15 mouse cellular contexts compared by ENCODE assay signal in the genomic region with DNA sequence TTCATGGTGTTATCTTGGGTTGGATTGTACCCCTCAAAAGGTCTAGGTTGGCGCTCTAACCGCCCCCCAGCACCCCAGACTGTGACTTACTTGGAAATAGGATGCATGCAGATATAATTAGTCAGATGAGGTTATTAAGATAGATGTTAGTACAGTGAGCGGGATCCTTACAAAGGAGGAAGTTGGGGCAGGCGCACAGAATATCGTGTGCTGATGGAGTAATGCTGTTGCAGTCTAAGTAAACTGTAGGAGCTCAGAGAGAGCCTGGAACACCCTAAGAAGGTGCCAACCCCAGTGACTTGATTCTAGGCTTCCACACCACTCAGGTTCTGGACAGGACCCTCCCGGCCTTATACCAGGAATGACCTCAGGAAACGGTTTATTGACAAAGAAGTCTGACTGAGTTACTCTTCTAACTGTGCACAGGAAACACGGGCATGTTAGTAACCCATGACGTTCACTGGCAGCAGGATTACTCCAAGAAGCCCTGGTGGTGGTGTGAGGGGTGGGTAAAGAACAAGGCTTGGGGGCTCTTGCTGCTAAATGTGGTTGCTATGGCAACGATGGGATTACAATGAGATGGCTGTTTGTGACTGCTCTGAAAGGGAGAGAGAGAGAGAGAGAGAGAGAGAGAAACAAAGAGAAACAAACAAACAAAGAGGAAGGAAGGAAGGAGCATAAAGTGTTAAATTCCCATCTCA. TPM values are rescaled to one million over a fixed set of nuclear protein-coding genes. Genes with fewer than 3 reads are reported as not detected.
DNase-seq lines count a peak whose midpoint lies in the region; ATAC-seq and TF ChIP-seq lines count a peak whose summit lies in the region.
"Had no signal": no experiment of that assay in that cellular context is flagged by ENCODE, and none has a peak within 500 bp of the region (broad histone marks: within the 10 kb centered on the region; RNA-seq: fewer than 3 reads in every experiment).

No protein-coding gene starts in this region.

- 52% methylated on average over 10 of the region's 10 CpGs for WGBS in midbrain, embryonic 11.5 days
- WGBS in midbrain, embryonic 15.5 days = 52% methylated on average over 10 of the region's 10 CpGs
- WGBS in macrophage (ENCODE audit: missing documents) = 8% methylated on average over 10 of the region's 10 CpGs

- H3K4me3 ChIP-seq in midbrain, embryonic 11.5 days (ENCODE audit: low read depth, low read length) = no peak overlapping the region
- no peak overlapping the region for H3K4me3 ChIP-seq in midbrain, embryonic 15.5 days
- H3K4me3 ChIP-seq in macrophage (ENCODE audit: inconsistent target) = no peak overlapping the region
- H3K4me3 ChIP-seq in layer of hippocampus, adult 2 months = no peak overlapping the region
- H3K4me3 ChIP-seq: liver, embryonic 13.5 days; midbrain, embryonic 12.5 days; neural tube, embryonic 15.5 days; stomach, embryonic 15.5 days had no signal

- peaks cover 11% of the 10 kb centered on the region for H3K4me1 ChIP-seq in midbrain, embryonic 11.5 days (ENCODE audit: control insufficient read depth, insufficient read depth, low read length)
- H3K4me1 ChIP-seq in midbrain, embryonic 15.5 days = peaks cover 21% of the 10 kb centered on the region

- H3K9me3 ChIP-seq in midbrain, embryonic 11.5 days (ENCODE audit: control insufficient read depth, low read length) = no peaks in the 10 kb centered on the region
- no peaks in the 10 kb centered on the region for H3K9me3 ChIP-seq in midbrain, embryonic 15.5 days
- H3K9me3 ChIP-seq: liver, embryonic 13.5 days; midbrain, embryonic 12.5 days; neural tube, embryonic 15.5 days; stomach, embryonic 15.5 days had no signal

- peaks cover 8% of the 10 kb centered on the region; the same call in 1 of the 2 replicates for H3K79me2 ChIP-seq in macrophage (ENCODE audit: inconsistent target)

- H3K4me2 ChIP-seq in midbrain, embryonic 11.5 days = no peak overlapping the region
- H3K4me2 ChIP-seq in midbrain, embryonic 15.5 days = no peak overlapping the region
- H3K4me2 ChIP-seq: liver, embryonic 13.5 days; midbrain, embryonic 12.5 days; neural tube, embryonic 15.5 days; stomach, embryonic 15.5 days had no signal

- no peak overlapping the region for H3K9ac ChIP-seq in midbrain, embryonic 11.5 days (ENCODE audit: low read length)
- no peak overlapping the region for H3K9ac ChIP-seq in midbrain, embryonic 15.5 days
- H3K9ac ChIP-seq: liver, embryonic 13.5 days; midbrain, embryonic 12.5 days; neural tube, embryonic 15.5 days; stomach, embryonic 15.5 days had no signal

- 0 out of 2 replicates have a peak, but pooled peaks have one; percentile 25 for ATAC-seq in midbrain, embryonic 11.5 days (ENCODE audit: low FRiP score)
- no peak for ATAC-seq in midbrain, embryonic 15.5 days (replicated peaks)
- ATAC-seq: intestine, postnatal 0 days had no signal

- DNase-seq in midbrain, embryonic 11.5 days (ENCODE audit: low spot score, missing footprints) = peak; percentile 91
- peak; percentile 62 for DNase-seq in embryo, embryonic 11 days
- DNase-seq in adrenal gland, postnatal 4 days (ENCODE audit: low spot score in 2 of 2) = no peak
- DNase-seq in layer of hippocampus, adult 2 months (ENCODE audit: low spot score in 2 of 2) = no peak
- no peak for DNase-seq in frontal cortex, postnatal 25 days (ENCODE audit: low spot score in 2 of 2)
- DNase-seq: cerebellum, adult 8-10 months; gastrocnemius, postnatal 14 days; liver, embryonic 13.5 days; right cerebral cortex, postnatal 14 days had no signal

- TF ChIP-seq CTCF in layer of hippocampus, adult 2 months (conservative IDR thresholded peaks at IDR 0.05) = no peak

- H3K36me3 ChIP-seq in midbrain, embryonic 11.5 days (ENCODE audit: control insufficient read depth, insufficient read depth, low read length) = no peaks in the 10 kb centered on the region
- H3K36me3 ChIP-seq in midbrain, embryonic 15.5 days (replicated peaks) = no peaks in the 10 kb centered on the region
- no peaks in the 10 kb centered on the region for H3K36me3 ChIP-seq in macrophage (ENCODE audit: inconsistent target)
- H3K36me3 ChIP-seq: liver, embryonic 13.5 days; midbrain, embryonic 12.5 days; neural tube, embryonic 15.5 days; stomach, embryonic 15.5 days had no signal

- H3K27ac ChIP-seq in midbrain, embryonic 11.5 days (ENCODE audit: low read depth, low read length) = no peak overlapping the region
- H3K27ac ChIP-seq in midbrain, embryonic 15.5 days = no peak overlapping the region
- H3K27ac ChIP-seq in macrophage = peak overlapping the region; percentile 52
- no peak overlapping the region for H3K27ac ChIP-seq in layer of hippocampus, adult 2 months
- H3K27ac ChIP-seq: liver, embryonic 13.5 days; midbrain, embryonic 12.5 days; neural tube, embryonic 15.5 days; stomach, embryonic 15.5 days had no signal

- H3K27me3 ChIP-seq in midbrain, embryonic 11.5 days (ENCODE audit: control insufficient read depth, insufficient read depth, low read length) = no peaks in the 10 kb centered on the region; the same call in 1 of the 2 replicates
- H3K27me3 ChIP-seq in midbrain, embryonic 15.5 days (replicated peaks) = no peaks in the 10 kb centered on the region
- H3K27me3 ChIP-seq: liver, embryonic 13.5 days; neural tube, embryonic 15.5 days; stomach, embryonic 15.5 days had no signal

RNA-seq across cellular contexts. Expression of gene Tbc1d8, which starts 3.7 kb away (rescaled TPM):
- 4.6 and 5.4 TPM in 2 replicates for polyA plus RNA-seq in midbrain, embryonic 11.5 days (2014; fragmentation: Nextera tagmentation; extraction: Ambion mirVana)
- 11.0 and 11.3 TPM in 2 replicates for polyA plus RNA-seq in midbrain, embryonic 15.5 days (2015; fragmentation: Nextera tagmentation; extraction: Ambion mirVana)
- 10 to 100 TPM in 25 of 26 experiments, 1 to 10 TPM in 1; 7.2 to 72.3 (median 50.0) TPM for total RNA-seq in macrophage (2018; cell fraction: chromatin; rRNA removed)
- 10 to 100 TPM in 24 of 26 experiments, 1 to 10 TPM in 2; 7.1 to 20.0 (median 15.6) TPM for total RNA-seq in macrophage (2018; cell fraction: cytosol; rRNA removed)
- total RNA-seq in macrophage (2018; cell fraction: nucleus; rRNA removed) = 10 to 100 TPM; 14.7 to 58.3 (median 33.5) TPM
- 7.5 to 23.4 TPM (median 13.9 TPM) in 3 replicates for polyA plus RNA-seq in macrophage (2018)
- 10 to 100 TPM; 10.1 to 10.8 TPM for total RNA-seq in adrenal gland, postnatal 4 days (2021)
- total RNA-seq in layer of hippocampus, adult 2 months (2021) = 10 to 100 TPM; 10.6 to 14.3 TPM

RNA-seq across cellular contexts. Expression of gene Cnot11, which starts 52.5 kb away (rescaled TPM):
- polyA plus RNA-seq in midbrain, embryonic 11.5 days (2014; fragmentation: Nextera tagmentation; extraction: Ambion mirVana) = 29.9 and 33.3 TPM in 2 replicates
- polyA plus RNA-seq in midbrain, embryonic 15.5 days (2015; fragmentation: Nextera tagmentation; extraction: Ambion mirVana) = 15.0 TPM in 2 replicates
- 10 to 100 TPM in 4 of 26 experiments, 1 to 10 TPM in 22; 2.2 to 11.0 (median 6.7) TPM for total RNA-seq in macrophage (2018; cell fraction: chromatin; rRNA removed)
- total RNA-seq in macrophage (2018; cell fraction: cytosol; rRNA removed) = 10 to 100 TPM in 25 of 26 experiments, 1 to 10 TPM in 1; 9.7 to 17.1 (median 14.3) TPM
- 10 to 100 TPM in 8 of 26 experiments, 1 to 10 TPM in 18; 4.6 to 14.9 (median 7.5) TPM for total RNA-seq in macrophage (2018; cell fraction: nucleus; rRNA removed)
- polyA plus RNA-seq in macrophage (2018) = 13.6 to 16.5 TPM (median 14.8 TPM) in 3 replicates
- total RNA-seq in adrenal gland, postnatal 4 days (2021) = 10 to 100 TPM; 26.3 to 28.7 TPM
- 10 to 100 TPM; 23.3 to 24.2 TPM for total RNA-seq in layer of hippocampus, adult 2 months (2021)

Comparison
In these comparisons a context has a peak if more than half of its experiments do, and no peak if none do; other contexts are left out.
1. DNase-seq: peak in midbrain, embryonic 11.5 days (single experiment) and embryo, embryonic 11 days (single experiment); none in adrenal gland, postnatal 4 days (0 of 2), layer of hippocampus, adult 2 months (0 of 2) and frontal cortex, postnatal 25 days (0 of 2).